Mouse (Mus musculus): Measurements from ENCODE around the gene 6430571L13Rik. TPM values are rescaled to one million over a fixed set of nuclear protein-coding genes. Genes with fewer than 3 reads are reported as not detected.
A peak's percentile ranks its signal among the peaks of the same experiment; 100 is the strongest.

6430571L13Rik gene
- total and polyA plus RNA-seq, 3 experiments = 0.35 TPM; not detected in 1

GRCm38 (mm10) chr9:107388263-107388662 is 47.9 kb downstream of the 6430571L13Rik start:
- H3K27me3 ChIP-seq (ENCODE audit: control insufficient read depth in 1 of 2, insufficient read depth in 2 of 2, low read length in 2 of 2) = no peaks in the 10 kb centered on the region; a peak in 1 of 4 replicates
- H3K4me1 ChIP-seq (ENCODE audit: control insufficient read depth in 1 of 2, insufficient read depth in 2 of 2, low read length in 2 of 2) = no peaks in the 10 kb centered on the region
- TF ChIP-seq MAFK (IDR thresholded peaks at IDR 0.05; ENCODE audit: borderline replicate concordance, low read depth, low read length) (peak; percentile 94), NELFE (IDR thresholded peaks at IDR 0.05; ENCODE audit: low read depth, low read length) (no peak)
- H3K36me3 ChIP-seq (ENCODE audit: control insufficient read depth in 1 of 2, insufficient read depth in 2 of 2, low read length in 2 of 2) = no peaks in the 10 kb centered on the region
- H3K4me3 ChIP-seq (ENCODE audit: control insufficient read depth in 1 of 2, insufficient read depth in 1 of 2, low read depth in 2 of 2, low read length in 2 of 2) = no peak overlapping the region
- no peaks in the 10 kb centered on the region for H3K79me2 ChIP-seq (ENCODE audit: control insufficient read depth, insufficient read depth, low read length, poor library complexity)
- no peaks in the 10 kb centered on the region for H3K9me3 ChIP-seq (replicated peaks; ENCODE audit: insufficient read depth, low read length)
- no peak overlapping the region for H3K9ac ChIP-seq (ENCODE audit: control insufficient read depth, low read depth, low read length, poor library complexity, severe bottlenecking)
- no peak overlapping the region for H3K27ac ChIP-seq (ENCODE audit: control insufficient read depth, low read depth, low read length)
- DNase-seq (ENCODE audit: low read depth, low spot score) = no peak

DNA sequence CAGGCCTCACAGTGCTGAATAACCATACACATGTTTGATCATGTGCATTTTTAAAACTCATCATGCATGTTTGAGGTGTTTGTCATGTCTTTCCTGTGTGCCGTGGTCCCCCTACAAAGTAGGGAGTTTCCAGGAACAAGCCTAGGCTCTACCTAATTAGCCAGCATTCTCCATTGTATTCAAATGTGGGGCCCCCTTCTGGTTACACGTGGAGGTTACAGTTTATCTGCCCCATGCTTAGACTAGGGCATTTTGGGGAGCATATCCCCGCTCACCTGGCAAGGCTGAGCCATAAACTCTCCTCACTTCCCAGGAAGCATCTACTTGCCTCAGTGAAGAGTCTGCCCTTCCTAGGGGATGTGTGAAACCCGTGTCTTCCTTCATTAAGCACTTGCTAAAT is 56.0 kb downstream of the 6430571L13Rik start:
- Histone ChIP-seq H3K4me1 (ENCODE audit: control insufficient read depth in 1 of 2, insufficient read depth in 2 of 2, low read length in 2 of 2) (peaks cover 0 to 5% of the 10 kb centered on the region in 2 experiments; a peak in 1 of 4 replicates), H3K27me3 (ENCODE audit: control insufficient read depth in 1 of 2, insufficient read depth in 2 of 2, low read length in 2 of 2) (no peaks in the 10 kb centered on the region), H3K27ac (ENCODE audit: control insufficient read depth, low read depth, low read length) (no peak overlapping the region), H3K79me2 (ENCODE audit: control insufficient read depth, insufficient read depth, low read length, poor library complexity) (no peaks in the 10 kb centered on the region), H3K9me3 (replicated peaks; ENCODE audit: insufficient read depth, low read length) (no peaks in the 10 kb centered on the region), H3K4me3 (ENCODE audit: control insufficient read depth in 1 of 2, insufficient read depth in 1 of 2, low read depth in 2 of 2, low read length in 2 of 2) (no peak overlapping the region), H3K36me3 (ENCODE audit: control insufficient read depth in 1 of 2, insufficient read depth in 2 of 2, low read length in 2 of 2) (no peaks in the 10 kb centered on the region; a peak in 1 of 4 replicates), H3K9ac (ENCODE audit: control insufficient read depth, low read depth, low read length, poor library complexity, severe bottlenecking) (no peak overlapping the region)
- peak; percentile 37 for DNase-seq (ENCODE audit: low read depth, low spot score)
- TF ChIP-seq RCOR1 (IDR thresholded peaks at IDR 0.05; ENCODE audit: low read depth, low read length) (no peak), GABPA (IDR thresholded peaks at IDR 0.05; ENCODE audit: low read depth, low read length) (no peak), MAZ (IDR thresholded peaks at IDR 0.05; ENCODE audit: low read depth, low read length) (no peak), RAD21 (IDR thresholded peaks at IDR 0.05; ENCODE audit: low read depth, low read length) (peak; percentile 28), NRF1 (IDR thresholded peaks at IDR 0.05; ENCODE audit: insufficient read depth, low read depth, low read length, poor library complexity, severe bottlenecking) (no peak), HCFC1 (IDR thresholded peaks at IDR 0.05; ENCODE audit: low read depth, low read length) (no peak), BHLHE40 (IDR thresholded peaks at IDR 0.05; ENCODE audit: borderline replicate concordance, low read depth, low read length) (no peak), CHD2 (IDR thresholded peaks at IDR 0.05; ENCODE audit: low read length) (no peak), ELF1 (IDR thresholded peaks at IDR 0.05; ENCODE audit: low read depth, low read length) (no peak), ZKSCAN1 (IDR thresholded peaks at IDR 0.05; ENCODE audit: low read depth, low read length) (no peak), MXI1 (IDR thresholded peaks at IDR 0.05; ENCODE audit: low read depth, low read length) (no peak), MYC (IDR thresholded peaks at IDR 0.05; ENCODE audit: low read depth, low read length) (no peak), POLR2AphosphoS5 (IDR thresholded peaks at IDR 0.05; ENCODE audit: borderline replicate concordance, low read depth, low read length) (no peak), MAX (IDR thresholded peaks at IDR 0.05; ENCODE audit: low read length) (0 out of 2 replicates have a peak, but pooled peaks have one; percentile 39), MYB (IDR thresholded peaks at IDR 0.05; ENCODE audit: low read depth, low read length) (no peak), ZMIZ1 (IDR thresholded peaks at IDR 0.05; ENCODE audit: low read depth, low read length) (no peak), E2F4 (IDR thresholded peaks at IDR 0.05; ENCODE audit: borderline replicate concordance, low read depth, low read length) (no peak), POLR2AphosphoS2 (IDR thresholded peaks at IDR 0.05; ENCODE audit: low read length) (no peak), EP300 (IDR thresholded peaks at IDR 0.05; ENCODE audit: low read depth in 1 of 2, low read length in 2 of 2) (no peak), SIN3A (IDR thresholded peaks at IDR 0.05; ENCODE audit: low read length) (no peak), GATA1 (IDR thresholded peaks at IDR 0.05; ENCODE audit: low read depth, low read length) (no peak), ZNF384 (IDR thresholded peaks at IDR 0.05; ENCODE audit: low read depth, low read length) (no peak), USF1 (IDR thresholded peaks at IDR 0.05; ENCODE audit: low read depth, low read length) (no peak), ETS1 (IDR thresholded peaks at IDR 0.05; ENCODE audit: low read depth, low read length) (no peak), USF2 (IDR thresholded peaks at IDR 0.05; ENCODE audit: borderline replicate concordance in 1 of 2, insufficient read depth in 1 of 2, low read depth in 1 of 2, low read length in 2 of 2) (no peak), CHD1 (IDR thresholded peaks at IDR 0.05; ENCODE audit: low read depth, low read length) (no peak), TAL1 (IDR thresholded peaks at IDR 0.05; ENCODE audit: low read length) (no peak), ZC3H11A (IDR thresholded peaks at IDR 0.05; ENCODE audit: low read depth, low read length) (peak; percentile 24; the same call in 1 of the 2 replicates), JUND (IDR thresholded peaks at IDR 0.05; ENCODE audit: low read depth, low read length) (no peak), NELFE (IDR thresholded peaks at IDR 0.05; ENCODE audit: low read depth, low read length) (no peak), POLR2A (IDR thresholded peaks at IDR 0.05; ENCODE audit: control insufficient read depth in 1 of 2, insufficient read depth in 1 of 2, low read depth in 1 of 2, low read length in 2 of 2, poor library complexity in 1 of 2) (no peak)
